Mouse (Mus musculus) C2C12 (cell line): ENCODE results near the gene Car10. TPM values are rescaled to one million over a fixed set of nuclear protein-coding genes. Genes with fewer than 3 reads are reported as not detected.

ENCODE experiments used
- H3K27me3 ChIP-seq: one replicate; pipeline ENCODE4 v1.6.1; 2011; ENCODE audit not compliant: control insufficient read depth, insufficient read depth, insufficient read length
- H3K36me3 ChIP-seq: one replicate; pipeline ENCODE4 v1.6.1; 2011; ENCODE audit not compliant: control insufficient read depth, insufficient read depth
- H3K4me3 ChIP-seq: one replicate; pipeline ENCODE4 v1.5.1; 2011; ENCODE audit warnings: mild to moderate bottlenecking, control low read depth; ENCODE audit not compliant: poor library complexity, insufficient read depth, severe bottlenecking
- H3K79me2 ChIP-seq: one replicate; pipeline ENCODE4 v1.6.1; 2011; ENCODE audit not compliant: control insufficient read depth, insufficient read depth
- H3K79me3 ChIP-seq: one replicate; pipeline ENCODE4 v1.6.1; 2011; ENCODE audit warnings: low read depth, control low read depth
- H3ac ChIP-seq: one replicate; pipeline ENCODE3; 2011; ENCODE audit warnings: low read depth; ENCODE audit not compliant: control insufficient read depth, insufficient read length
- CEBPB ChIP-seq: IDR thresholded peaks from one replicate; pipeline ENCODE4 v1.6.1; 2011; ENCODE audit warnings: low read depth, mild to moderate bottlenecking, control low read depth, moderate library complexity
- CTCF ChIP-seq: IDR thresholded peaks from one replicate; pipeline ENCODE4 v1.5.1; 2011; ENCODE audit not compliant: control insufficient read depth, insufficient read depth, insufficient read length
- FOSL1 ChIP-seq: IDR thresholded peaks from one replicate; pipeline ENCODE4 v1.8.0; 2011; ENCODE audit warnings: mild to moderate bottlenecking, low read length; ENCODE audit not compliant: poor library complexity, insufficient read depth, severe bottlenecking
- MAX ChIP-seq: IDR thresholded peaks from one replicate; pipeline ENCODE4 v1.6.1; 2011; ENCODE audit warnings: mild to moderate bottlenecking, control low read depth
- MYOD1 ChIP-seq: IDR thresholded peaks from one replicate; pipeline ENCODE4 v1.6.1; 2011; ENCODE audit warnings: low read depth; ENCODE audit not compliant: control insufficient read depth, insufficient read length
- MYOG ChIP-seq: IDR thresholded peaks from one replicate; pipeline ENCODE4 v1.6.1; 2011; ENCODE audit not compliant: control insufficient read depth, insufficient read length; ENCODE audit errors: extremely low read depth
- USF1 ChIP-seq: IDR thresholded peaks from one replicate; pipeline ENCODE4 v1.6.1; 2011; ENCODE audit warnings: low read depth, mild to moderate bottlenecking, control low read depth, moderate library complexity
- polyA plus RNA-seq: library from polyadenylated mRNA; unstranded; fragments of >200 nt; fragmentation: generic; extraction: Trizol; gene quantifications from one replicate; pipeline ENCODE4 v1.2.1, GENCODE M21; 2012; ENCODE audit warnings: missing spikeins

Gene Car10
- polyA plus RNA-seq, 1 experiment, result not detected

- H3K36me3 ChIP-seq, result no peaks in the 10 kb centered on the region
- no peaks in the 10 kb centered on the region for H3K79me3 ChIP-seq
- H3K27me3 ChIP-seq, result no peaks in the 10 kb centered on the region
- H3ac ChIP-seq, result no peak overlapping the region
- no peak overlapping the region for H3K4me3 ChIP-seq
- no peak for TF ChIP-seq MYOG
- TF ChIP-seq USF1, result no peak
- TF ChIP-seq MAX, result no peak
- no peak for TF ChIP-seq FOSL1
- no peak for TF ChIP-seq MYOD1
- no peak for TF ChIP-seq CTCF
- TF ChIP-seq CEBPB, result no peak
- no peaks in the 10 kb centered on the region for H3K79me2 ChIP-seq
Observed at GRCm38 (mm10) chr11:93497896-93498295, 400.1 kb downstream of the Car10 start.

- Histone ChIP-seq H3K79me3 (no peaks in the 10 kb centered on the region), H3K79me2 (no peaks in the 10 kb centered on the region), H3ac (no peak overlapping the region), H3K27me3 (no peaks in the 10 kb centered on the region), H3K4me3 (no peak overlapping the region), H3K36me3 (no peaks in the 10 kb centered on the region)
- TF ChIP-seq USF1, result no peak
- TF ChIP-seq FOSL1, result no peak
Observed at GRCm38 (mm10) chr11:93500442-93500841, 402.6 kb downstream of the Car10 start.

GRCm38 (mm10) chr11:93501671-93502070 lies 403.8 kb downstream of the Car10 start:
- H3K79me2 ChIP-seq, result no peaks in the 10 kb centered on the region
- TF ChIP-seq MYOD1, result no peak
- H3ac ChIP-seq, result no peak overlapping the region
- H3K27me3 ChIP-seq, result no peaks in the 10 kb centered on the region
- no peaks in the 10 kb centered on the region for H3K79me3 ChIP-seq
- no peaks in the 10 kb centered on the region for H3K36me3 ChIP-seq
- no peak overlapping the region for H3K4me3 ChIP-seq

- no peaks in the 10 kb centered on the region for H3K79me3 ChIP-seq
- no peaks in the 10 kb centered on the region for H3K79me2 ChIP-seq
- no peaks in the 10 kb centered on the region for H3K27me3 ChIP-seq
- no peaks in the 10 kb centered on the region for H3K36me3 ChIP-seq
- no peak overlapping the region for H3ac ChIP-seq
- no peak overlapping the region for H3K4me3 ChIP-seq
- TF ChIP-seq MAX (no peak), MYOG (no peak), CEBPB (no peak), FOSL1 (no peak), MYOD1 (no peak), USF1 (no peak), CTCF (no peak)
Observed at GRCm38 (mm10) chr11:93502864-93503263, 405.0 kb downstream of the Car10 start.

- no peak for TF ChIP-seq MYOG
- TF ChIP-seq MYOD1, result no peak
- TF ChIP-seq FOSL1, result no peak
- no peak for TF ChIP-seq CTCF
- TF ChIP-seq USF1, result no peak
- no peak for TF ChIP-seq CEBPB
- TF ChIP-seq MAX, result no peak
- H3K79me2 ChIP-seq, result no peaks in the 10 kb centered on the region
- H3K79me3 ChIP-seq, result no peaks in the 10 kb centered on the region
- no peaks in the 10 kb centered on the region for H3K27me3 ChIP-seq
- no peaks in the 10 kb centered on the region for H3K36me3 ChIP-seq
- H3K4me3 ChIP-seq, result no peak overlapping the region
- no peak overlapping the region for H3ac ChIP-seq
Observed at GRCm38 (mm10) chr11:93503469-93503868, 405.6 kb downstream of the Car10 start.

GRCm38 (mm10) chr11:93509527-93510235 lies 411.9 kb downstream of the Car10 start:
- H3K27me3 ChIP-seq, result no peaks in the 10 kb centered on the region
- H3K4me3 ChIP-seq, result no peak overlapping the region
- H3K36me3 ChIP-seq, result no peaks in the 10 kb centered on the region
- TF ChIP-seq CEBPB, result no peak
- TF ChIP-seq MYOD1, result no peak
- no peak for TF ChIP-seq FOSL1
- no peak for TF ChIP-seq MYOG
- H3K79me3 ChIP-seq, result no peaks in the 10 kb centered on the region
- no peak overlapping the region for H3ac ChIP-seq
- H3K79me2 ChIP-seq, result no peaks in the 10 kb centered on the region
